Mouse (Mus musculus): Measurements from ENCODE around the gene Nek8. TPM values are rescaled to one million over a fixed set of nuclear protein-coding genes. Genes with fewer than 3 reads are reported as not detected.

The Nek8 gene
- polyA plus RNA-seq, 1 experiment from 2014 or later: 7.8 TPM

- Histone ChIP-seq H3K27me3 (ENCODE audit: control insufficient read depth, insufficient read depth, low read length) (no peaks in the 10 kb centered on the region), H3K9ac (ENCODE audit: low read length) (no peak overlapping the region), H3K27ac (ENCODE audit: low read depth, low read length) (no peak overlapping the region), H3K4me2 (ENCODE audit: low read depth) (no peak overlapping the region), H3K4me3 (ENCODE audit: low read depth, low read length) (no peak overlapping the region), H3K4me1 (ENCODE audit: control insufficient read depth, insufficient read depth, low read length) (peaks cover 4% of the 10 kb centered on the region; the same call in 1 of the 2 replicates), H3K36me3 (ENCODE audit: control insufficient read depth, insufficient read depth, low read length) (no peaks in the 10 kb centered on the region; the same call in 1 of the 2 replicates), H3K9me3 (ENCODE audit: control insufficient read depth, low read length) (no peaks in the 10 kb centered on the region)
- ATAC-seq (ENCODE audit: insufficient read depth, low FRiP score, low TSS enrichment): no peak
- WGBS: 88% methylated on average over 19 of the region's 19 CpGs
- no peak for DNase-seq (ENCODE audit: low spot score)
These were observed 3.6 kb downstream of the Nek8 start for GRCm38 (mm10) chr11:78172748-78173383.

- Histone ChIP-seq H3K27ac (ENCODE audit: low read depth, low read length) (no peak overlapping the region), H3K9me3 (ENCODE audit: control insufficient read depth, low read length) (no peaks in the 10 kb centered on the region), H3K9ac (ENCODE audit: low read length) (no peak overlapping the region), H3K36me3 (ENCODE audit: control insufficient read depth, insufficient read depth, low read length) (no peaks in the 10 kb centered on the region; the same call in 1 of the 2 replicates), H3K4me3 (ENCODE audit: low read depth, low read length) (no peak overlapping the region), H3K4me1 (ENCODE audit: control insufficient read depth, insufficient read depth, low read length) (0 out of 2 replicates have a peak, but pooled peaks cover under 1% of the 10 kb centered on the region), H3K27me3 (ENCODE audit: control insufficient read depth, insufficient read depth, low read length) (no peaks in the 10 kb centered on the region), H3K4me2 (ENCODE audit: low read depth) (no peak overlapping the region)
- ATAC-seq (ENCODE audit: insufficient read depth, low FRiP score, low TSS enrichment) (no peak), DNase-seq (ENCODE audit: low spot score) (no peak)
- 81% methylated on average over 16 of the region's 16 CpGs for WGBS
These were observed 4.3 kb downstream of the Nek8 start for GRCm38 (mm10) chr11:78172034-78172747.

- Histone ChIP-seq H3K4me2 (ENCODE audit: low read depth) (no peak overlapping the region), H3K4me1 (ENCODE audit: control insufficient read depth, insufficient read depth, low read length) (no peaks in the 10 kb centered on the region), H3K27ac (ENCODE audit: low read depth, low read length) (no peak overlapping the region), H3K4me3 (ENCODE audit: low read depth, low read length) (no peak overlapping the region), H3K27me3 (ENCODE audit: control insufficient read depth, insufficient read depth, low read length) (no peaks in the 10 kb centered on the region), H3K9ac (ENCODE audit: low read length) (no peak overlapping the region), H3K36me3 (ENCODE audit: control insufficient read depth, insufficient read depth, low read length) (no peaks in the 10 kb centered on the region; the same call in 1 of the 2 replicates), H3K9me3 (ENCODE audit: control insufficient read depth, low read length) (no peaks in the 10 kb centered on the region)
- DNase-seq (ENCODE audit: low spot score) (no peak), ATAC-seq (ENCODE audit: insufficient read depth, low FRiP score, low TSS enrichment) (no peak)
- 78% methylated on average over 4 of the region's 4 CpGs for WGBS
These were observed 5.1 kb downstream of the Nek8 start for GRCm38 (mm10) chr11:78171328-78171727.

- no peaks in the 10 kb centered on the region for H3K9me3 ChIP-seq (ENCODE audit: control insufficient read depth, low read length)
- H3K4me2 ChIP-seq (ENCODE audit: low read depth): no peak overlapping the region
- peaks cover 7% of the 10 kb centered on the region; the same call in 1 of the 2 replicates for H3K4me1 ChIP-seq (ENCODE audit: control insufficient read depth, insufficient read depth, low read length)
- WGBS: 94% methylated on average over 15 of the region's 15 CpGs
- DNase-seq (ENCODE audit: low spot score) (no peak), ATAC-seq (ENCODE audit: insufficient read depth, low FRiP score, low TSS enrichment) (no peak)
- H3K9ac ChIP-seq (ENCODE audit: low read length): no peak overlapping the region
- no peaks in the 10 kb centered on the region for H3K27me3 ChIP-seq (ENCODE audit: control insufficient read depth, insufficient read depth, low read length)
- no peak overlapping the region for H3K4me3 ChIP-seq (ENCODE audit: low read depth, low read length)
- no peaks in the 10 kb centered on the region; the same call in 1 of the 2 replicates for H3K36me3 ChIP-seq (ENCODE audit: control insufficient read depth, insufficient read depth, low read length)
- H3K27ac ChIP-seq (ENCODE audit: low read depth, low read length): no peak overlapping the region
These were observed 6.2 kb downstream of the Nek8 start for GRCm38 (mm10) chr11:78170306-78170705.

- no peak for DNase-seq (ENCODE audit: low spot score)
- no peak overlapping the region for H3K4me2 ChIP-seq (ENCODE audit: low read depth)
- H3K4me1 ChIP-seq (ENCODE audit: control insufficient read depth, insufficient read depth, low read length): peaks cover 8% of the 10 kb centered on the region; the same call in 1 of the 2 replicates
- H3K27ac ChIP-seq (ENCODE audit: low read depth, low read length): no peak overlapping the region
- WGBS: 62% methylated on average over 19 of the region's 19 CpGs
- no peaks in the 10 kb centered on the region for H3K9me3 ChIP-seq (ENCODE audit: control insufficient read depth, low read length)
- no peak overlapping the region for H3K4me3 ChIP-seq (ENCODE audit: low read depth, low read length)
- H3K27me3 ChIP-seq (ENCODE audit: control insufficient read depth, insufficient read depth, low read length): no peaks in the 10 kb centered on the region
- no peak overlapping the region for H3K9ac ChIP-seq (ENCODE audit: low read length)
- no peaks in the 10 kb centered on the region; the same call in 1 of the 2 replicates for H3K36me3 ChIP-seq (ENCODE audit: control insufficient read depth, insufficient read depth, low read length)
- ATAC-seq (ENCODE audit: insufficient read depth, low FRiP score, low TSS enrichment): no peak
These were observed 7.7 kb downstream of the Nek8 start for GRCm38 (mm10) chr11:78168541-78169468.

- no peaks in the 10 kb centered on the region for H3K27me3 ChIP-seq (ENCODE audit: control insufficient read depth, insufficient read depth, low read length)
- DNase-seq (ENCODE audit: low spot score): no peak
- H3K9ac ChIP-seq (ENCODE audit: low read length): no peak overlapping the region
- WGBS: 88% methylated on average over 14 of the region's 14 CpGs
- no peak overlapping the region for H3K4me3 ChIP-seq (ENCODE audit: low read depth, low read length)
- peaks cover 2% of the 10 kb centered on the region; the same call in 1 of the 2 replicates for H3K36me3 ChIP-seq (ENCODE audit: control insufficient read depth, insufficient read depth, low read length)
- H3K4me2 ChIP-seq (ENCODE audit: low read depth): no peak overlapping the region
- H3K4me1 ChIP-seq (ENCODE audit: control insufficient read depth, insufficient read depth, low read length): peaks cover 21% of the 10 kb centered on the region
- no peaks in the 10 kb centered on the region for H3K9me3 ChIP-seq (ENCODE audit: control insufficient read depth, low read length)
- no peak for ATAC-seq (ENCODE audit: insufficient read depth, low FRiP score, low TSS enrichment)
- H3K27ac ChIP-seq (ENCODE audit: low read depth, low read length): no peak overlapping the region
These were observed 9.1 kb downstream of the Nek8 start for GRCm38 (mm10) chr11:78167257-78167959.

GRCm38 (mm10) chr11:78166640-78167039 lies 9.8 kb downstream of the Nek8 start:
- DNase-seq (ENCODE audit: low spot score): no peak
- H3K4me1 ChIP-seq (ENCODE audit: control insufficient read depth, insufficient read depth, low read length): peaks cover 28% of the 10 kb centered on the region
- no peak overlapping the region for H3K27ac ChIP-seq (ENCODE audit: low read depth, low read length)
- H3K4me3 ChIP-seq (ENCODE audit: low read depth, low read length): no peak overlapping the region
- H3K9ac ChIP-seq (ENCODE audit: low read length): no peak overlapping the region
- peaks cover 8% of the 10 kb centered on the region for H3K36me3 ChIP-seq (ENCODE audit: control insufficient read depth, insufficient read depth, low read length)
- no peak overlapping the region for H3K4me2 ChIP-seq (ENCODE audit: low read depth)
- WGBS: 73% methylated on average over 6 of the region's 6 CpGs
- no peak for ATAC-seq (ENCODE audit: insufficient read depth, low FRiP score, low TSS enrichment)
- no peaks in the 10 kb centered on the region for H3K9me3 ChIP-seq (ENCODE audit: control insufficient read depth, low read length)
- no peaks in the 10 kb centered on the region for H3K27me3 ChIP-seq (ENCODE audit: control insufficient read depth, insufficient read depth, low read length)

- DNase-seq (ENCODE audit: low spot score) (no peak), ATAC-seq (ENCODE audit: insufficient read depth, low FRiP score, low TSS enrichment) (no peak)
- Histone ChIP-seq H3K4me3 (ENCODE audit: low read depth, low read length) (peak overlapping the region; percentile 84; the same call in 1 of the 2 replicates), H3K36me3 (ENCODE audit: control insufficient read depth, insufficient read depth, low read length) (peaks cover 10% of the 10 kb centered on the region), H3K27ac (ENCODE audit: low read depth, low read length) (no peak overlapping the region; the same call in 1 of the 2 replicates), H3K27me3 (ENCODE audit: control insufficient read depth, insufficient read depth, low read length) (no peaks in the 10 kb centered on the region), H3K9me3 (ENCODE audit: control insufficient read depth, low read length) (no peaks in the 10 kb centered on the region), H3K9ac (ENCODE audit: low read length) (peak overlapping the region; percentile 93; the same call in 1 of the 2 replicates), H3K4me2 (ENCODE audit: low read depth) (peak overlapping the region; percentile 89), H3K4me1 (ENCODE audit: control insufficient read depth, insufficient read depth, low read length) (peaks cover 28% of the 10 kb centered on the region)
- 53% methylated on average over 4 of the region's 4 CpGs for WGBS
These were observed 10.3 kb downstream of the Nek8 start for GRCm38 (mm10) chr11:78166161-78166560.

All from neural tube, embryonic 11.5 days (tissue).